ENCODE assay signal across 8 mouse cellular contexts in genomic region chr6:87589718-87590393, GRCm38 (mm10). TPM values are rescaled to one million over a fixed set of nuclear protein-coding genes. Genes with fewer than 3 reads are reported as not detected.
DNase-seq lines count a peak whose midpoint lies in the region; ATAC-seq lines count a peak whose summit lies in the region.

No protein-coding gene starts in this region.

- peak overlapping the region; percentile 81; the same call in 1 of the 2 replicates for H3K27ac ChIP-seq in embryonic facial prominence, embryonic 10.5 days (replicated peaks)
- H3K27ac ChIP-seq in intestine, embryonic 14.5 days (ENCODE audit: low read depth): no peak overlapping the region
- no peak overlapping the region for H3K27ac ChIP-seq in midbrain, embryonic 16.5 days (ENCODE audit: low read length)

- peak; percentile 37; the same call in 1 of the 2 replicates for ATAC-seq in intestine, embryonic 14.5 days (replicated peaks; ENCODE audit: low FRiP score, low TSS enrichment, low read depth)
- peak; percentile 47 for ATAC-seq in midbrain, embryonic 16.5 days

- H3K4me3 ChIP-seq in embryonic facial prominence, embryonic 10.5 days: peak overlapping the region; percentile 68
- peak overlapping the region; percentile 58 for H3K4me3 ChIP-seq in intestine, embryonic 14.5 days (ENCODE audit: low read depth, low read length)
- H3K4me3 ChIP-seq in midbrain, embryonic 16.5 days (ENCODE audit: low read depth, low read length): peak overlapping the region; percentile 52

- peaks cover 24% of the 10 kb centered on the region for H3K4me1 ChIP-seq in embryonic facial prominence, embryonic 10.5 days
- H3K4me1 ChIP-seq in intestine, embryonic 14.5 days (replicated peaks; ENCODE audit: control insufficient read depth, insufficient read depth, low read length): peaks cover 5% of the 10 kb centered on the region
- peaks cover 5% of the 10 kb centered on the region; the same call in 1 of the 2 replicates for H3K4me1 ChIP-seq in midbrain, embryonic 16.5 days (ENCODE audit: control insufficient read depth, insufficient read depth, low read length)

- WGBS in embryonic facial prominence, embryonic 10.5 days: 12% methylated on average over 12 of the region's 12 CpGs
- 17% methylated on average over 12 of the region's 12 CpGs for WGBS in intestine, embryonic 14.5 days
- whole genome bisulfite sequencing in midbrain, embryonic 16.5 days: 10% methylated on average over 12 of the region's 12 CpGs

- peaks cover 41% of the 10 kb centered on the region for H3K27me3 ChIP-seq in embryonic facial prominence, embryonic 10.5 days (replicated peaks; ENCODE audit: low read depth, poor library complexity, severe bottlenecking)
- H3K27me3 ChIP-seq in intestine, embryonic 14.5 days (replicated peaks; ENCODE audit: control insufficient read depth, insufficient read depth, low read length): no peaks in the 10 kb centered on the region; the same call in 1 of the 2 replicates
- no peaks in the 10 kb centered on the region for H3K27me3 ChIP-seq in midbrain, embryonic 16.5 days (ENCODE audit: control insufficient read depth, insufficient read depth, low read depth, low read length)

- H3K9ac ChIP-seq in intestine, embryonic 14.5 days (ENCODE audit: low read length): peak overlapping the region; percentile 55
- peak overlapping the region; percentile 65 for H3K9ac ChIP-seq in midbrain, embryonic 16.5 days (ENCODE audit: low read depth, low read length)

- H3K4me2 ChIP-seq in intestine, embryonic 14.5 days (ENCODE audit: low read length): peak overlapping the region; percentile 97
- peak overlapping the region; percentile 73 for H3K4me2 ChIP-seq in midbrain, embryonic 16.5 days (ENCODE audit: low read length)

- H3K36me3 ChIP-seq in embryonic facial prominence, embryonic 10.5 days (replicated peaks): no peaks in the 10 kb centered on the region
- H3K36me3 ChIP-seq in intestine, embryonic 14.5 days (ENCODE audit: control insufficient read depth, insufficient read depth, low read length): no peaks in the 10 kb centered on the region
- H3K36me3 ChIP-seq in midbrain, embryonic 16.5 days (ENCODE audit: control insufficient read depth, insufficient read depth, low read length): no peaks in the 10 kb centered on the region

- DNase-seq in heart, adult 11 months: peak; percentile 74
- DNase-seq in heart, postnatal 14 days: no peak
- DNase-seq in embryonic facial prominence, embryonic 10.5 days (ENCODE audit: low spot score): no peak
- DNase-seq in intestine, embryonic 14.5 days (ENCODE audit: low spot score): no peak
- no peak for DNase-seq in layer of hippocampus, postnatal 36 days
- no peak for DNase-seq in left cerebral cortex, postnatal 10 days (ENCODE audit: extremely low spot score in 1 of 2, low spot score in 2 of 2)
- no peak for DNase-seq in spleen, adult 18-20 months

- intact Hi-C loops in heart, postnatal 14 days (cut with DNase I): no loop called here
- intact Hi-C loops in left cerebral cortex, postnatal 10 days (cut with DNase I): no loop called here

- H3K9me3 ChIP-seq in embryonic facial prominence, embryonic 10.5 days: no peaks in the 10 kb centered on the region
- H3K9me3 ChIP-seq in intestine, embryonic 14.5 days (ENCODE audit: control insufficient read depth, low read length): no peaks in the 10 kb centered on the region
- no peaks in the 10 kb centered on the region for H3K9me3 ChIP-seq in midbrain, embryonic 16.5 days (replicated peaks; ENCODE audit: control insufficient read depth, low read length, poor library complexity, severe bottlenecking)

RNA-seq across cellular contexts. Expression of gene Prokr1, which starts 0.7 kb away (rescaled TPM):
- under 1 TPM; 0.50 to 0.63 TPM for total RNA-seq in heart, postnatal 14 days (2021)
- polyA plus RNA-seq in embryonic facial prominence, embryonic 10.5 days (2016; fragmentation: Nextera tagmentation; extraction: Ambion mirVana): 0.87 and 1.2 TPM in 2 replicates
- polyA plus RNA-seq in intestine, embryonic 14.5 days (2014; fragmentation: Nextera tagmentation; extraction: Ambion mirVana): 2.1 and 2.5 TPM in 2 replicates
- polyA plus RNA-seq in midbrain, embryonic 16.5 days (2015; fragmentation: Nextera tagmentation; extraction: Ambion mirVana): 1.6 and 2.8 TPM in 2 replicates
- total RNA-seq in layer of hippocampus, postnatal 36 days (2021): under 1 TPM in 1 of 2 experiments, not detected in 1; 0.25 TPM
- 1 to 10 TPM in 1 of 2 experiments, under 1 TPM in 1; 0.39 to 1.2 TPM for total RNA-seq in left cerebral cortex, postnatal 10 days (2021)

RNA-seq across cellular contexts. Expression of gene Arhgap25, which starts 56.8 kb away (rescaled TPM):
- 1 to 10 TPM; 5.1 to 5.8 TPM for total RNA-seq in heart, postnatal 14 days (2021)
- polyA plus RNA-seq in embryonic facial prominence, embryonic 10.5 days (2016; fragmentation: Nextera tagmentation; extraction: Ambion mirVana): 3.2 and 3.4 TPM in 2 replicates
- polyA plus RNA-seq in intestine, embryonic 14.5 days (2014; fragmentation: Nextera tagmentation; extraction: Ambion mirVana): 2.7 and 3.0 TPM in 2 replicates
- polyA plus RNA-seq in midbrain, embryonic 16.5 days (2015; fragmentation: Nextera tagmentation; extraction: Ambion mirVana): 0.99 and 1.9 TPM in 2 replicates
- 1 to 10 TPM; 2.7 to 2.9 TPM for total RNA-seq in layer of hippocampus, postnatal 36 days (2021)
- total RNA-seq in left cerebral cortex, postnatal 10 days (2021): 1 to 10 TPM; 6.1 to 6.4 TPM
